Mouse (Mus musculus) lung, postnatal 0 days (tissue): ENCODE data around the gene Pde3a.

Source experiments
- CTCF ChIP-seq: IDR thresholded peaks from 2 replicates; pipeline ENCODE4 v1.5.1; 2016; ENCODE audit warnings: antibody characterized with exemption, mild to moderate bottlenecking
- EP300 ChIP-seq: IDR thresholded peaks from 2 replicates; pipeline ENCODE4 v1.6.1; 2016; ENCODE audit warnings: antibody characterized with exemption, mild to moderate bottlenecking, control low read depth

- TF ChIP-seq CTCF (no peak), EP300 (no peak)
Measured at GRCm38 (mm10) chr6:141273685-141274084, 24.6 kb downstream of the Pde3a start.
